Mouse (Mus musculus): ENCODE results near the gene Trim3. TPM values are rescaled to one million over a fixed set of nuclear protein-coding genes. Genes with fewer than 3 reads are reported as not detected.

The Trim3 gene
- polyA plus RNA-seq, 1 experiment from 2014 or later: 51.2 TPM

- Histone ChIP-seq H3K4me1 (no peaks in the 10 kb centered on the region), H3K36me3 (replicated peaks) (no peaks in the 10 kb centered on the region), H3K4me3 (replicated peaks) (no peak overlapping the region), H3K9me3 (no peaks in the 10 kb centered on the region), H3K9ac (no peak overlapping the region), H3K27ac (no peak overlapping the region), H3K27me3 (no peaks in the 10 kb centered on the region), H3K4me2 (no peak overlapping the region)
- peak; percentile 65; the same call in 1 of the 2 replicates for ATAC-seq (ENCODE audit: low FRiP score)
- 36% methylated on average over 9 of the region's 9 CpGs for WGBS
These were observed 30.3 kb downstream of the Trim3 start for GRCm38 (mm10) chr7:105602860-105603623.

GRCm38 (mm10) chr7:105590097-105590496 is 43.3 kb downstream of the Trim3 start:
- WGBS: 13% methylated on average over 7 of the region's 7 CpGs
- Histone ChIP-seq H3K9ac (no peak overlapping the region), H3K36me3 (replicated peaks) (no peaks in the 10 kb centered on the region), H3K4me2 (no peak overlapping the region), H3K27me3 (no peaks in the 10 kb centered on the region), H3K9me3 (no peaks in the 10 kb centered on the region), H3K4me1 (no peaks in the 10 kb centered on the region), H3K27ac (no peak overlapping the region), H3K4me3 (replicated peaks) (no peak overlapping the region)
- ATAC-seq (ENCODE audit: low FRiP score): no peak

- Histone ChIP-seq H3K4me1 (no peaks in the 10 kb centered on the region), H3K27ac (no peak overlapping the region), H3K27me3 (no peaks in the 10 kb centered on the region), H3K4me3 (replicated peaks) (no peak overlapping the region), H3K4me2 (no peak overlapping the region), H3K9me3 (no peaks in the 10 kb centered on the region), H3K36me3 (replicated peaks) (no peaks in the 10 kb centered on the region), H3K9ac (no peak overlapping the region)
- no peak for ATAC-seq (ENCODE audit: low FRiP score)
- WGBS: 69% methylated on average over 9 of the region's 9 CpGs
These were observed 45.0 kb downstream of the Trim3 start for GRCm38 (mm10) chr7:105588325-105588912.

GRCm38 (mm10) chr7:105581959-105582358 is 51.4 kb downstream of the Trim3 start:
- peak overlapping the region; percentile 77 for H3K4me3 ChIP-seq (replicated peaks)
- no peaks in the 10 kb centered on the region for H3K36me3 ChIP-seq (replicated peaks)
- H3K9me3 ChIP-seq: no peaks in the 10 kb centered on the region
- peaks cover 29% of the 10 kb centered on the region for H3K4me1 ChIP-seq
- peak overlapping the region; percentile 68 for H3K4me2 ChIP-seq
- WGBS: 58% methylated on average over 2 of the region's 2 CpGs
- peak overlapping the region; percentile 95 for H3K27ac ChIP-seq
- H3K27me3 ChIP-seq: peaks cover 6% of the 10 kb centered on the region; the same call in 1 of the 2 replicates
- no peak for ATAC-seq (ENCODE audit: low FRiP score)
- peak overlapping the region; percentile 82 for H3K9ac ChIP-seq

- Histone ChIP-seq H3K36me3 (replicated peaks) (no peaks in the 10 kb centered on the region), H3K27me3 (peaks cover 6% of the 10 kb centered on the region; the same call in 1 of the 2 replicates), H3K27ac (peak within 1 kb of the TSS; percentile 95), H3K9ac (peak within 1 kb of the TSS; percentile 82), H3K4me3 (replicated peaks) (peak within 1 kb of the TSS; percentile 77), H3K9me3 (no peaks in the 10 kb centered on the region), H3K4me1 (peaks cover 33% of the 10 kb centered on the region), H3K4me2 (peak within 1 kb of the TSS; percentile 68)
- ATAC-seq (ENCODE audit: low FRiP score): peak; percentile 92
- WGBS: 1% methylated on average over 38 of the region's 54 CpGs
These were observed 52.2 kb downstream of the Trim3 start, which contains the start of gene Apbb1 for GRCm38 (mm10) chr7:105581094-105581703. Apbb1 (minus strand) TSS chr7:105581653.

DNA sequence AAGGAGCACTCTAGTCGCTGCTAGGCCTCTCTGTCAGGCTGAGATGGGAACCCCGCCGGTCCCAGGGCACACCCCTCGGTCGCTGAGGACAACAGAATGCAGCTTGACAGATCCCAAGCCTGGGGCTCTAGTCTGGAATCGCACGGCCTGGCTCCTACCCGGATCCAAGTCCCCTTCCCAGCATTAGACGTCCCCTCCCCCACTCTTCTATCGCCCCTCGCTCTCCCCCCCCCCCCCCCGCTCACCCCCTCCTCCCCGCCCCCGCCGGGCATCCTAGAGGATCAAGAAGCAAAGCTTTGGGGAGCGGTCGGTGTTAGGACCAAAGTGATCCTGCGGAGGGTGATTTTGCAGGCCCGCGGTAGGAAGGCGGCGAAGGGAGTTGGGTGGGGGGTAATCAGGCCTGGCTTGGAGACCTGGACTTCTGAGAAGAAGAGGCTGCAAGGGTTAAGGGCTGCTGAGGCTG is 52.7 kb downstream of the Trim3 start:
- Histone ChIP-seq H3K4me2 (peak overlapping the region; percentile 68), H3K9ac (peak overlapping the region; percentile 82), H3K4me3 (replicated peaks) (peak overlapping the region; percentile 77), H3K9me3 (no peaks in the 10 kb centered on the region), H3K4me1 (peaks cover 33% of the 10 kb centered on the region), H3K27me3 (peaks cover 6% of the 10 kb centered on the region; the same call in 1 of the 2 replicates), H3K36me3 (replicated peaks) (no peaks in the 10 kb centered on the region), H3K27ac (peak overlapping the region; percentile 95)
- ATAC-seq (ENCODE audit: low FRiP score): peak; percentile 72
- 0% methylated on average over 18 of the region's 22 CpGs for WGBS

- H3K4me2 ChIP-seq: no peak overlapping the region
- no peak overlapping the region for H3K4me3 ChIP-seq (replicated peaks)
- WGBS: 86% methylated on average over 2 of the region's 2 CpGs
- peaks cover 6% of the 10 kb centered on the region; the same call in 1 of the 2 replicates for H3K27me3 ChIP-seq
- H3K36me3 ChIP-seq (replicated peaks): peaks cover 13% of the 10 kb centered on the region
- no peak overlapping the region for H3K27ac ChIP-seq
- H3K9ac ChIP-seq: no peak overlapping the region
- no peak for ATAC-seq (ENCODE audit: low FRiP score)
- peaks cover 36% of the 10 kb centered on the region for H3K4me1 ChIP-seq
- H3K9me3 ChIP-seq: no peaks in the 10 kb centered on the region
These were observed 54.9 kb downstream of the Trim3 start for GRCm38 (mm10) chr7:105578481-105578880.

GRCm38 (mm10) chr7:105577377-105577871 is 55.9 kb downstream of the Trim3 start:
- WGBS: 95% methylated on average over 6 of the region's 6 CpGs
- 0 out of 2 replicates have a peak, but pooled peaks cover 2% of the 10 kb centered on the region for H3K27me3 ChIP-seq
- no peaks in the 10 kb centered on the region for H3K9me3 ChIP-seq
- ATAC-seq (ENCODE audit: low FRiP score): no peak
- H3K9ac ChIP-seq: no peak overlapping the region
- H3K4me3 ChIP-seq (replicated peaks): no peak overlapping the region
- H3K4me1 ChIP-seq: peaks cover 36% of the 10 kb centered on the region
- peaks cover 23% of the 10 kb centered on the region for H3K36me3 ChIP-seq (replicated peaks)
- no peak overlapping the region for H3K4me2 ChIP-seq
- H3K27ac ChIP-seq: no peak overlapping the region

GRCm38 (mm10) chr7:105576166-105576748 is 57.1 kb downstream of the Trim3 start:
- no peak for ATAC-seq (ENCODE audit: low FRiP score)
- 82% methylated on average over 3 of the region's 3 CpGs for WGBS

DNA sequence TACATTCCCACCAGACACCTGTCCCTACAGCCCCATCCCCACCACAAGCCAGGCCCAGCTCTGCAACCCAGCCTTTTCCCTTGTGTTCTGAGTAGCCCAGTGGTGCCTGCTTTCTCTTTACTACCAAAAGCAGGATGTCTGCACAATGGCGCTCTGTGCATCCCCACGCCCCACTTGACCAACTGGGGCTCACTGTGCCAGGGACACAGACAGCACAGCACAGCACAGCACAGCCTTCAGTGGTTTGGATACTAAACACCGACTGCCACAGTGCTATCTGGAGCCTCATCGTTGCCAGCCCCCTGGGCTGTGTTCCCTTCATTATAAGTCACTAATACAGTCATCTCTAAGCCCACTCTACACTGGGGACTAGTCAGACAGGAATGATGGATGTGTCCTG is 58.8 kb downstream of the Trim3 start:
- peaks cover 37% of the 10 kb centered on the region for H3K4me1 ChIP-seq
- WGBS: 94% methylated on average over 4 of the region's 4 CpGs
- no peak overlapping the region for H3K4me3 ChIP-seq (replicated peaks)
- H3K27me3 ChIP-seq: no peaks in the 10 kb centered on the region
- no peak overlapping the region for H3K4me2 ChIP-seq
- ATAC-seq (ENCODE audit: low FRiP score): no peak
- no peak overlapping the region for H3K9ac ChIP-seq
- no peak overlapping the region for H3K27ac ChIP-seq
- H3K9me3 ChIP-seq: no peaks in the 10 kb centered on the region
- H3K36me3 ChIP-seq (replicated peaks): peaks cover 25% of the 10 kb centered on the region

More at GRCm38 (mm10) chr7:105576166-105576748, 57.1 kb downstream of the Trim3 start:
- Histone ChIP-seq H3K36me3 (replicated peaks) (peaks cover 25% of the 10 kb centered on the region), H3K4me3 (replicated peaks) (no peak overlapping the region), H3K4me2 (no peak overlapping the region), H3K27me3 (no peaks in the 10 kb centered on the region), H3K27ac (no peak overlapping the region), H3K9ac (no peak overlapping the region), H3K4me1 (peaks cover 31% of the 10 kb centered on the region), H3K9me3 (no peaks in the 10 kb centered on the region)

DNA sequence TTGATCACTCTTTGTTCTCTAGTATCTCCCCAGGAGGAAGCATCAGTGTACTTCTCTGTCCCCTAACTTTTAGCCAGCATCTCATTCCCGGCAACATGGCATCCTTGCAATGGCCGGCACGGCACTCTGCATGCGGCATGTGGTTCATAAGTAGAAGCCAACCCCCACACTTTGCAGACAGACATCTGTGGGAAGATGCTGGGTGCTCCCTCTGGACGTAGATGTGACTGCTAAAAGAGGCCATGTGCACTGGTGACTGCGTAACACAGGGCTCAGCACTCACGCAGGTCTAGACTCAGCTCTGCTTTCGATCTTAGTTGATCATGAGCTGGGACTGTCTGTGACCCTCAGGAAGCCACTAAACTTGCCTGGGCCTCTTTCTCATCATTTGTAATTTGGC is 60.4 kb downstream of the Trim3 start:
- H3K4me1 ChIP-seq: peaks cover 39% of the 10 kb centered on the region
- H3K36me3 ChIP-seq (replicated peaks): peaks cover 25% of the 10 kb centered on the region
- H3K9ac ChIP-seq: no peak overlapping the region
- no peaks in the 10 kb centered on the region for H3K27me3 ChIP-seq
- 94% methylated on average over 8 of the region's 8 CpGs for WGBS
- H3K4me2 ChIP-seq: no peak overlapping the region
- no peaks in the 10 kb centered on the region for H3K9me3 ChIP-seq
- H3K27ac ChIP-seq: no peak overlapping the region
- ATAC-seq (ENCODE audit: low FRiP score): no peak
- H3K4me3 ChIP-seq (replicated peaks): no peak overlapping the region

- WGBS: 80% methylated on average over 4 of the region's 4 CpGs
- no peak for ATAC-seq (ENCODE audit: low FRiP score)
These were observed 62.6 kb downstream of the Trim3 start for GRCm38 (mm10) chr7:105570756-105571155.

More at GRCm38 (mm10) chr7:105570756-105571155, 62.6 kb downstream of the Trim3 start:
- Histone ChIP-seq H3K4me1 (peaks cover 35% of the 10 kb centered on the region), H3K36me3 (replicated peaks) (peaks cover 47% of the 10 kb centered on the region), H3K9me3 (no peaks in the 10 kb centered on the region), H3K27me3 (no peaks in the 10 kb centered on the region), H3K4me3 (replicated peaks) (no peak overlapping the region), H3K4me2 (no peak overlapping the region), H3K27ac (no peak overlapping the region), H3K9ac (no peak overlapping the region)

Data from forebrain, embryonic 12.5 days (tissue).